ENCODE assay signal across 8 mouse cellular contexts in the genomic region with DNA sequence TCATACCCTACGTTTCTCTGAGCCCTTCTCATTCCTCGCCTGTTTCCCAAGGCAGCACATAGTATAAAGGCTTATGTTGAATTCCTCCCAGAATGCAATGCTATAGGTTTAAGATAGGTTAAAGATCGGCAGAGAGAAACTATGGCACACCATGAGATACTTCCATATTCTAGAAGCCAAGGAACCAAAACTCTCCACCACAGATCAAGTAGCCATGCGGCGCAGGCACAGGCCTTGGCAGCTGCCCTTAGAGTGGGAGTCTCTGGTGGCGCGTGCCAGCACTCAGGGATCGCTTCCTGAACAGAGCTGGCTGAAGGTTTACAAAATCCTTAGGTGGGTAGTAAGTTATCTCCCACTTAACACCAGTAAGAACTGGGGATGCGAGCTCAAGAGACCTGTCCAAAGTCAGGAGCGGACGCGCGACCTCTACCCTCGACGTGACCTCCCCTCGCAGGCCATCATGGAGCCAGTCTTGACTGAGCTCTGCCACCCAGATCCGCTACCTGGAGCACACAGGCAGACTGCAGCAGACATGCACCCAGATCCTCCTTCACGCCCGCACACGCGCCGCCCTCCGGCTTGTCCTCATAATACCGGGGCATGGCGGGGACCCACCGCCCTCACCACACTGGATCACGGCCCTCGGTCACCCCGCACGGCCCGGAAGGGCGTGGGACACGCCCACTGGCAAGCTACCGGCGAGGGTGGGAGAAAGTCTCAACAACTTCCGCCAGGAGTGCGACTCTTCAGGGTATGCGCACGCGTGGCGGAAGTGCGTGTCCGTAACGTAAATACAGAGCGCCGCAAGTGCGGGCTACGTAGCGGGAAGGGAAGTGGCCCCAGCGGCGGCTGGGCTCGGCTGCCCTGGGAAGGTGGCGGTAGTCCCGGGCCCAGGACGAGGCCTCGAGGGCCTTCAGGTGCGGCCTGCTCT. TPM values are rescaled to one million over a fixed set of nuclear protein-coding genes. Genes with fewer than 3 reads are reported as not detected.
DNase-seq lines count a peak whose midpoint lies in the region; ATAC-seq lines count a peak whose summit lies in the region.

A gene (minus strand): TSS at position 738 of the 931 bp plus-strand sequence.
A gene (plus strand): TSS at position 774 of the 931 bp plus-strand sequence.

- no peaks in the 10 kb centered on the region for H3K9me3 ChIP-seq in heart, embryonic 13.5 days
- H3K9me3 ChIP-seq in liver, embryonic 12.5 days (replicated peaks): no peaks in the 10 kb centered on the region
- H3K9me3 ChIP-seq in stomach, embryonic 15.5 days: no peaks in the 10 kb centered on the region

- peak within 1 kb of the TSS; percentile 93 for H3K27ac ChIP-seq in brown adipose tissue, adult 24 weeks (replicated peaks; ENCODE audit: low read depth, low read length)
- peak within 1 kb of the TSS; percentile 78 for H3K27ac ChIP-seq in heart, embryonic 13.5 days (replicated peaks)
- H3K27ac ChIP-seq in liver, embryonic 12.5 days: peak within 1 kb of the TSS; percentile 90
- H3K27ac ChIP-seq in stomach, embryonic 15.5 days: peak within 1 kb of the TSS; percentile 72

- WGBS in heart, embryonic 13.5 days: 3% methylated on average over 57 of the region's 57 CpGs
- WGBS in liver, embryonic 12.5 days (ENCODE audit: insufficient replicate concordance): 2% methylated on average over 57 of the region's 57 CpGs
- 2% methylated on average over 57 of the region's 57 CpGs for WGBS in stomach, embryonic 15.5 days

- ATAC-seq in heart, embryonic 13.5 days (ENCODE audit: extremely low read depth, insufficient number of reproducible peaks, low FRiP score, low TSS enrichment): peak; percentile 94
- peak; percentile 94 for ATAC-seq in liver, embryonic 12.5 days
- peak; percentile 96 for ATAC-seq in stomach, embryonic 15.5 days (ENCODE audit: insufficient read depth, low FRiP score, low read depth)

- peak; percentile 96 for DNase-seq in CD4-positive, CD25-positive, alpha-beta regulatory T cell, adult 2 months (ENCODE audit: low read depth, low spot score)
- peak; percentile 47 for DNase-seq in fat pad, adult 2 months (ENCODE audit: extremely low read depth, low read depth, low spot score)
- DNase-seq in kidney, postnatal 10 days: peak; percentile 97
- peak; percentile 87 to 91 for DNase-seq in natural killer cell, adult 2 months (ENCODE audit: low spot score in 2 of 2)

- H3K4me2 ChIP-seq in heart, embryonic 13.5 days: peak within 1 kb of the TSS; percentile 95
- H3K4me2 ChIP-seq in liver, embryonic 12.5 days: peak within 1 kb of the TSS; percentile 89
- peak within 1 kb of the TSS; percentile 78 for H3K4me2 ChIP-seq in stomach, embryonic 15.5 days

- H3K36me3 ChIP-seq in heart, embryonic 13.5 days: peaks cover 63% of the 10 kb centered on the region
- H3K36me3 ChIP-seq in liver, embryonic 12.5 days: peaks cover 64% of the 10 kb centered on the region
- peaks cover 20% of the 10 kb centered on the region for H3K36me3 ChIP-seq in stomach, embryonic 15.5 days

- no peaks in the 10 kb centered on the region for H3K27me3 ChIP-seq in heart, embryonic 13.5 days (replicated peaks)
- no peaks in the 10 kb centered on the region for H3K27me3 ChIP-seq in liver, embryonic 12.5 days (replicated peaks)
- H3K27me3 ChIP-seq in stomach, embryonic 15.5 days (replicated peaks): no peaks in the 10 kb centered on the region

- H3K4me3 ChIP-seq in brown adipose tissue, adult 24 weeks (ENCODE audit: insufficient read depth, low read depth, low read length): peak within 1 kb of the TSS; percentile 90
- peak within 1 kb of the TSS; percentile 96 for H3K4me3 ChIP-seq in heart, embryonic 13.5 days
- peak within 1 kb of the TSS; percentile 95 for H3K4me3 ChIP-seq in liver, embryonic 12.5 days
- peak within 1 kb of the TSS; percentile 83 for H3K4me3 ChIP-seq in stomach, embryonic 15.5 days (replicated peaks)

- H3K9ac ChIP-seq in heart, embryonic 13.5 days: peak within 1 kb of the TSS; percentile 97
- peak within 1 kb of the TSS; percentile 87 for H3K9ac ChIP-seq in liver, embryonic 12.5 days
- peak within 1 kb of the TSS; percentile 84 for H3K9ac ChIP-seq in stomach, embryonic 15.5 days

- peaks cover 7% of the 10 kb centered on the region; the same call in 1 of the 2 replicates for H3K4me1 ChIP-seq in brown adipose tissue, adult 24 weeks (ENCODE audit: control insufficient read depth, insufficient read depth, insufficient read length, low read length)
- peaks cover 30% of the 10 kb centered on the region for H3K4me1 ChIP-seq in heart, embryonic 13.5 days
- H3K4me1 ChIP-seq in liver, embryonic 12.5 days: peaks cover 56% of the 10 kb centered on the region
- H3K4me1 ChIP-seq in stomach, embryonic 15.5 days: peaks cover 14% of the 10 kb centered on the region

RNA-seq across cellular contexts. Expression of the first gene that starts in this region (rescaled TPM):
- 151 and 222 TPM in 2 replicates for polyA plus RNA-seq in brown adipose tissue, adult 24 weeks (2012; ENCODE audit: insufficient read depth, insufficient read length, missing spikeins)
- 56.8 and 60.0 TPM in 2 replicates for polyA plus RNA-seq in heart, embryonic 13.5 days (2015; fragmentation: Nextera tagmentation; extraction: Ambion mirVana)
- polyA plus RNA-seq in liver, embryonic 12.5 days (2016; fragmentation: Nextera tagmentation; extraction: Ambion mirVana): 53.6 TPM in 2 replicates
- 41.3 and 46.0 TPM in 2 replicates for polyA plus RNA-seq in stomach, embryonic 15.5 days (2015; fragmentation: Nextera tagmentation; extraction: Ambion mirVana)

RNA-seq across cellular contexts. Expression of the second gene that starts in this region (rescaled TPM):
- polyA plus RNA-seq in brown adipose tissue, adult 24 weeks (2012; ENCODE audit: insufficient read depth, insufficient read length, missing spikeins): 44.5 and 47.5 TPM in 2 replicates
- polyA plus RNA-seq in heart, embryonic 13.5 days (2015; fragmentation: Nextera tagmentation; extraction: Ambion mirVana): 75.9 and 86.4 TPM in 2 replicates
- polyA plus RNA-seq in liver, embryonic 12.5 days (2016; fragmentation: Nextera tagmentation; extraction: Ambion mirVana): 86.4 and 87.2 TPM in 2 replicates
- 128 and 132 TPM in 2 replicates for polyA plus RNA-seq in stomach, embryonic 15.5 days (2015; fragmentation: Nextera tagmentation; extraction: Ambion mirVana)

Comparison
In these comparisons a context has a peak if more than half of its experiments do, and no peak if none do; other contexts are left out.
1. Peak in every context shown above with its lines: DNase-seq, ATAC-seq, H3K4me3 ChIP-seq and H3K27ac ChIP-seq.
2. DNase-seq: peak in every context shown above with its lines; median percentile 97 in kidney, postnatal 10 days; 96 in CD4-positive, CD25-positive, alpha-beta regulatory T cell, adult 2 months; 89 in natural killer cell, adult 2 months; 47 in fat pad, adult 2 months.